Comparison of ENCODE assay signal across 12 mouse cellular contexts in genomic region chr12:5210786-5211185, GRCm38 (mm10).
DNase-seq lines count a peak whose midpoint lies in the region; ATAC-seq lines count a peak whose summit lies in the region.
"Had no signal": no experiment of that assay in that cellular context is flagged by ENCODE, and none has a peak within 500 bp of the region (broad histone marks: within the 10 kb centered on the region; RNA-seq: fewer than 3 reads in every experiment).

No protein-coding gene starts in this region.

- peaks cover 42% of the 10 kb centered on the region for H3K4me1 ChIP-seq in hindbrain, embryonic 16.5 days (ENCODE audit: control insufficient read depth, insufficient read depth, low read depth, low read length)
- H3K4me1 ChIP-seq in hindbrain, embryonic 12.5 days = peaks cover 61% of the 10 kb centered on the region

- no peaks in the 10 kb centered on the region for H3K36me3 ChIP-seq in hindbrain, embryonic 16.5 days (ENCODE audit: control insufficient read depth, insufficient read depth, low read length)
- H3K36me3 ChIP-seq in hindbrain, embryonic 12.5 days = 0 out of 2 replicates have a peak, but pooled peaks cover 3% of the 10 kb centered on the region
- H3K36me3 ChIP-seq: stomach, embryonic 15.5 days had no signal

- no peak for ATAC-seq in hindbrain, embryonic 16.5 days
- no peak for ATAC-seq in hindbrain, embryonic 12.5 days (ENCODE audit: low FRiP score)

- H3K9me3 ChIP-seq in hindbrain, embryonic 16.5 days (ENCODE audit: control insufficient read depth, low read length) = no peaks in the 10 kb centered on the region
- H3K9me3 ChIP-seq in hindbrain, embryonic 12.5 days (replicated peaks) = no peaks in the 10 kb centered on the region
- H3K9me3 ChIP-seq: stomach, embryonic 15.5 days had no signal

- H3K27me3 ChIP-seq in hindbrain, embryonic 16.5 days (replicated peaks; ENCODE audit: control insufficient read depth, insufficient read depth, low read length) = no peaks in the 10 kb centered on the region
- no peaks in the 10 kb centered on the region for H3K27me3 ChIP-seq in hindbrain, embryonic 12.5 days
- H3K27me3 ChIP-seq: stomach, embryonic 15.5 days had no signal

- H3K27ac ChIP-seq in hindbrain, embryonic 16.5 days (ENCODE audit: low read depth, low read length) = peak overlapping the region; percentile 20
- H3K27ac ChIP-seq in hindbrain, embryonic 12.5 days = no peak overlapping the region
- H3K27ac ChIP-seq: kidney, postnatal 0 days; stomach, embryonic 15.5 days had no signal

- no peak overlapping the region for H3K9ac ChIP-seq in hindbrain, embryonic 16.5 days (ENCODE audit: low read depth, low read length)
- H3K9ac ChIP-seq in hindbrain, embryonic 12.5 days = no peak overlapping the region
- H3K9ac ChIP-seq: stomach, embryonic 15.5 days had no signal

- no peak overlapping the region for H3K4me2 ChIP-seq in hindbrain, embryonic 16.5 days (ENCODE audit: low read length)
- no peak overlapping the region for H3K4me2 ChIP-seq in hindbrain, embryonic 12.5 days (replicated peaks)
- H3K4me2 ChIP-seq: stomach, embryonic 15.5 days had no signal

- intact Hi-C loops in left cerebral cortex, postnatal 36 days (cut with DNase I) = loop anchor here (5.0 kb wide), 2 partner anchors 42 to 48 kb away; no protein-coding TSS in a partner anchor

- peak; percentile 76 for DNase-seq in layer of hippocampus, adult 11-12 months (ENCODE audit: low spot score)
- DNase-seq in left cerebral cortex, postnatal 36 days (ENCODE audit: low spot score in 2 of 2) = peak; percentile 71 to 76
- peak; percentile 83 for DNase-seq in telencephalon, adult 2 months (ENCODE audit: low read depth, low spot score)
- no peak for DNase-seq in cerebellum, adult 9-10 months
- DNase-seq in natural killer cell, adult 2 months (ENCODE audit: low spot score in 2 of 2) = no peak
- DNase-seq: heart, postnatal 4 days; liver; lung, postnatal 10 days had no signal

- WGBS in hindbrain, embryonic 16.5 days = 36% methylated on average over 9 of the region's 9 CpGs
- 43% methylated on average over 9 of the region's 9 CpGs for WGBS in hindbrain, embryonic 12.5 days

- H3K4me3 ChIP-seq in hindbrain, embryonic 16.5 days (ENCODE audit: low read length) = no peak overlapping the region
- H3K4me3 ChIP-seq in hindbrain, embryonic 12.5 days = no peak overlapping the region
- H3K4me3 ChIP-seq: stomach, embryonic 15.5 days had no signal

Comparison
In these comparisons a context has a peak if more than half of its experiments do, and no peak if none do; other contexts are left out.
1. DNase-seq: peak in layer of hippocampus, adult 11-12 months (single experiment), left cerebral cortex, postnatal 36 days (2 of 2) and telencephalon, adult 2 months (single experiment); none in cerebellum, adult 9-10 months (single experiment) and natural killer cell, adult 2 months (0 of 2).